Mouse (Mus musculus) lung, embryonic 14.5 days (tissue): ENCODE data around the gene Kng1. TPM values are rescaled to one million over a fixed set of nuclear protein-coding genes. Genes with fewer than 3 reads are reported as not detected.

Source experiments
- ATAC-seq: fragments of 200-750 bp; cut with Nextera tagmentation; 2 replicates; pipeline ENCODE4 v1.8.0; 2017; ENCODE audit warnings: mild to moderate bottlenecking, moderate TSS enrichment, moderate library complexity; ENCODE audit not compliant: insufficient read depth
- DNase-seq: peaks from one replicate; pipeline ENCODE4 v3.0.0-alpha.2; 2015
- H3K27ac ChIP-seq: fragments of 300-500 bp; sonication (generic); 2 replicates; pipeline ENCODE4 v1.5.1; 2014; ENCODE audit warnings: low read depth, mild to moderate bottlenecking, moderate library complexity
- H3K27me3 ChIP-seq: fragments of 300-500 bp; sonication (generic); 2 replicates; pipeline ENCODE4 v1.6.1; 2014; ENCODE audit warnings: low read length, control low read depth; ENCODE audit not compliant: insufficient read depth
- H3K36me3 ChIP-seq: fragments of 300-500 bp; sonication (generic); 2 replicates; pipeline ENCODE4 v1.6.1; 2014; ENCODE audit warnings: control low read depth; ENCODE audit not compliant: insufficient read depth
- H3K4me1 ChIP-seq: fragments of 300-500 bp; sonication (generic); 2 replicates; pipeline ENCODE4 v1.6.1; 2014; ENCODE audit warnings: antibody characterized with exemption, control low read depth; ENCODE audit not compliant: insufficient read depth
- H3K4me2 ChIP-seq: fragments of 300-500 bp; sonication (generic); 2 replicates; pipeline ENCODE4 v1.6.1; 2014; ENCODE audit warnings: mild to moderate bottlenecking
- H3K4me3 ChIP-seq: fragments of 300-500 bp; sonication (generic); 2 replicates; pipeline ENCODE4 v1.5.1; 2014; ENCODE audit warnings: low read depth, low read length
- H3K9ac ChIP-seq: fragments of 300-500 bp; sonication (generic); 2 replicates; pipeline ENCODE4 v1.6.1; 2014
- H3K9me3 ChIP-seq: fragments of 300-500 bp; sonication (generic); 2 replicates; pipeline ENCODE4 v1.6.1; 2016; ENCODE audit warnings: low read depth, low read length, control low read depth
- CTCF ChIP-seq: IDR thresholded peaks from 2 replicates; pipeline ENCODE4 v1.5.1; 2016; ENCODE audit warnings: antibody characterized with exemption, low read depth
- WGBS: fragments of 180-500 bp; shearing (Covaris S2); extraction: QIAGEN DNeasy Blood & Tissue Kit; methylation state at CpG from one replicate; pipeline ENCODE4 v1.1.7; 2014; 5-methylcytosine and 5-hydroxymethylcytosine counted together
- microRNA-seq: library from miRNA; unstranded; fragments of <30 nt; microRNA quantifications from one replicate; pipeline ENCODE4, GENCODE M21; 2016; ENCODE audit warnings: borderline number of aligned reads
- polyA plus RNA-seq: library from polyadenylated mRNA; unstranded; fragments of >200 nt; fragmentation: Nextera tagmentation; extraction: Ambion mirVana; gene quantifications from 2 replicates; pipeline ENCODE4 v1.2.1, GENCODE M21; 2014

The Kng1 gene
- polyA plus RNA-seq, 1 experiment from 2014 or later, result 0.32 TPM

DNA sequence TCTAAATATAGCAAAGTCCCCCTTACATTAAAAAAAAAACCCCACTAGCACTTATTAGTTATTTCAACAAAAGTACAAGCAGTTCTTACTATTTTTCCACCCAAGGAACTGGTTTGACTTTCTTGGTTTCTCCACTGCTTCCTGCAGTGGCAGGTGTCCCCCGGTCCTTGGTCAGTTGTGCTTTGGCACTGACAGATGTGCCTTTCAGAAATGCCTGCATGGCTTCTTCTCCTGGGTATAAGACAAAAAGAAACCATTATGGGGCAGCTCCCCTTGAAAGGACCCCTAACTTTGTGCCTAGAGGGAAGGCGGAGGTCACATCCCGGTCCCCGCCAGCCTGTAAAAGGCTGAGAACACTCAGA lies 69.6 kb downstream of the Kng1 start:
- DNase-seq (no peak), ATAC-seq (no peak)
- no peaks in the 10 kb centered on the region for H3K4me1 ChIP-seq
- TF ChIP-seq CTCF, result no peak
- H3K4me2 ChIP-seq, result peak overlapping the region; percentile 89
- H3K36me3 ChIP-seq, result peaks cover 22% of the 10 kb centered on the region
- H3K27me3 ChIP-seq, result no peaks in the 10 kb centered on the region
- H3K4me3 ChIP-seq, result peak overlapping the region; percentile 79
- no peaks in the 10 kb centered on the region for H3K9me3 ChIP-seq
- peak overlapping the region; percentile 99 for H3K27ac ChIP-seq
- H3K9ac ChIP-seq, result peak overlapping the region; percentile 91
- 0% methylated on average over 4 of the region's 4 CpGs for WGBS

DNA sequence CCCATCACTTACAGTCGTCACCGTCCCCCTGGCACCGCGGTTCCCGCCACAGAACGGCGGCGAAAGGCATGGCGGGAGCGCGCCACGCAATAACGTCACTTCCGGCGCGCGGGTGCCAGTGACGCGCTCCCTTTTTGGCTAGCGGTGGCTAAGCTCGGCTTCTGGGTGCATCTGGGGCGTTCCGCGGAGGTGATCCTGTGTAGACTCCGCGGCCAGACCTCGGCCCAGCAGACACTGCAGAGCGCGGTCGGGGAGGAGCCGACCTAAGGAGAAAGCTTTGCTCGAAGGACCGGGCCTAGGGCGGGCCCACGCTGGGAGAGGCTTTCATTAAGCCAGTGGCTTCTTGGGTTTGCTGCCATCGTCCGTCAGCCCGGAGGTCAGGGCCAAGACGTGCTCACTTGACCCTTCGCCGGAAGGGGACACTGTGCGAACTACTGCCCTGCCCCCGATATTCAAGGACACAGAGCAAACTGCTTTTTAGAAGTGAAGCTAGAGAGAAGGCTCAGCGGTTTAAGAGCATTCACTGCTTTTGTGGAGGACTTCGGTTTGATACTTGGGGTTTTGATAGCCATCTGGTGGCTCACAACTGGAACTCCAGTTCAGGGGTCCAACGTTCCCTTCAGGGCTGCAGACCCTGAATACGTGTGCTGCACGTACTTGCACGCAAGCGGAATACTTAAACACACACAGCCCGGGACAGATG lies 70.2 kb downstream of the Kng1 start, which contains the start of gene Rfc4:
TSS of gene Rfc4 (minus strand) at position 65 of the 703 bp plus-strand sequence.
- Histone ChIP-seq H3K36me3 (peaks cover 18% of the 10 kb centered on the region), H3K4me1 (no peaks in the 10 kb centered on the region), H3K9me3 (no peaks in the 10 kb centered on the region), H3K27ac (peak within 1 kb of the TSS; percentile 99), H3K9ac (peak within 1 kb of the TSS; percentile 91), H3K4me2 (peak within 1 kb of the TSS; percentile 89), H3K4me3 (peak within 1 kb of the TSS; percentile 79), H3K27me3 (no peaks in the 10 kb centered on the region)
- TF ChIP-seq CTCF, result peak; percentile 59
- WGBS, result under 1% methylated on average over 51 of the region's 51 CpGs
- peak; percentile 95 for ATAC-seq
- DNase-seq, result peak; percentile 98

DNA sequence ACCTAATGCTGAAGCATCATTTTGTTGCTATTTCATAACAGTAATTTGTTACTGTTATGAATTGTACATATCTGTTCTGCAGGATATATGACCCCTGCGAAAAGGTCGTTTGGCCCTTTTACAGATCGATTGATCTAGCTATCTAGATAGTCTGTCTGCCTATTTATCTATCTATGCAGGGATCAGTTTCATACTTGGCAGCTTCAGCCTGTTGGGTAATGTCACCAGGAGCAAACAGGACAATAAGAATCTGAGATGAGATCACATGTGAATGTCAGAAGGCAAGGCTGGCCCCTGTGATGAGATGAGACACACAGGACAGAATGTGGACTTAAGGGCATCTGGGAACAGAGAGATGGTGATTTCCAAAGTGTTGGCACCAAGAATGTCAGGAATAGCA lies 72.6 kb downstream of the Kng1 start:
- TF ChIP-seq CTCF, result no peak
- WGBS, result 87% methylated on average over 3 of the region's 3 CpGs
- no peak overlapping the region for H3K4me2 ChIP-seq

More for the DNA sequence above, 72.6 kb downstream of the Kng1 start:
- no peak overlapping the region for H3K9ac ChIP-seq
- ATAC-seq (no peak), DNase-seq (no peak)
- H3K4me3 ChIP-seq, result no peak overlapping the region
- H3K36me3 ChIP-seq, result no peaks in the 10 kb centered on the region; the same call in 1 of the 2 replicates
- H3K27me3 ChIP-seq, result no peaks in the 10 kb centered on the region
- no peak overlapping the region for H3K27ac ChIP-seq
- H3K4me1 ChIP-seq, result no peaks in the 10 kb centered on the region
- H3K9me3 ChIP-seq, result no peaks in the 10 kb centered on the region

Small RNA genes within 50 kb of the gene (microRNA-seq; reads per million reads assigned to microRNA genes)
- 1.4 reads per million for gene Gm49346

Other genes with a start within 250 kb of the Kng1 start
- gene Crygs, start 246.3 kb upstream of the Kng1 start, polyA plus RNA-seq, result not detected in 2 replicates
- 31.2 and 33.6 TPM in 2 replicates for gene Tbccd1, start 200.2 kb upstream of the Kng1 start, polyA plus RNA-seq
- 96.9 and 107 TPM in 2 replicates for gene Dnajb11, start 200.0 kb upstream of the Kng1 start, polyA plus RNA-seq
- 0.16 and 0.28 TPM in 2 replicates for gene Ahsg, start 166.6 kb upstream of the Kng1 start, polyA plus RNA-seq
- not detected in 2 replicates for gene Fetub, start 139.5 kb upstream of the Kng1 start, polyA plus RNA-seq
- not detected in 2 replicates for gene Hrg, start 106.8 kb upstream of the Kng1 start, polyA plus RNA-seq
- not detected in 2 replicates for gene Kng2, start 28.4 kb upstream of the Kng1 start, polyA plus RNA-seq
- gene Eif4a2, start 49.6 kb downstream of the Kng1 start, polyA plus RNA-seq, result 194 and 206 TPM in 2 replicates
- 144 and 148 TPM in 2 replicates for gene Rfc4, start 69.9 kb downstream of the Kng1 start, polyA plus RNA-seq
- not detected in 2 replicates for gene Adipoq, start 88.7 kb downstream of the Kng1 start, polyA plus RNA-seq
- 58.8 and 60.3 TPM in 2 replicates for gene St6gal1, start 166.9 kb downstream of the Kng1 start, polyA plus RNA-seq